Mouse (Mus musculus): ENCODE measurements around the gene Smad1.

DNA sequence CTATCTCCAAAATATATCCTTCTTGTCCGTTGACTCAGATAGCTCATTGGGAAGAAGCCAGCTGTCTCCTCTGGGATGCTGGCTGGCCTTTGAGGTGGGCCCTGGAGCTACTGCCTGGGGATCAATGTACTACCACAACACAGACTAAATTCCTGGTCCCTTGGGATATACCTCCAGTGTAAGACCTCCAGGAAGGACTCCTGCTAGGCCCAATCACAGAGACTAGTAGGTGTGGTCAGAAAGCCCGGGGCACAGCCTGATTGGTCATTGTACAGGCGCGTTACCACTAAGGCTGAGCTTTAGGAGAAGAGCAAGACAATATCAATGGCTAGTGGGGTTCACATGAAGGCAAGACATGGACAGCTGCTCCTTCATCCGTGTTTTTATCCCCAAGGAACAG, 93.4 kb downstream of the Smad1 start:
- TF ChIP-seq POLR2A (IDR thresholded peaks at IDR 0.05; ENCODE audit: control insufficient read depth, low read depth, low read length) = no peak
- no peak for TF ChIP-seq CTCF (IDR thresholded peaks at IDR 0.05; ENCODE audit: control insufficient read depth, insufficient read depth, insufficient replicate concordance, low read depth, low read length)

All from testis, adult 2 months (tissue).